Mouse (Mus musculus): Measurements from ENCODE around the gene Ccdc124.

Ccdc124 gene

DNA sequence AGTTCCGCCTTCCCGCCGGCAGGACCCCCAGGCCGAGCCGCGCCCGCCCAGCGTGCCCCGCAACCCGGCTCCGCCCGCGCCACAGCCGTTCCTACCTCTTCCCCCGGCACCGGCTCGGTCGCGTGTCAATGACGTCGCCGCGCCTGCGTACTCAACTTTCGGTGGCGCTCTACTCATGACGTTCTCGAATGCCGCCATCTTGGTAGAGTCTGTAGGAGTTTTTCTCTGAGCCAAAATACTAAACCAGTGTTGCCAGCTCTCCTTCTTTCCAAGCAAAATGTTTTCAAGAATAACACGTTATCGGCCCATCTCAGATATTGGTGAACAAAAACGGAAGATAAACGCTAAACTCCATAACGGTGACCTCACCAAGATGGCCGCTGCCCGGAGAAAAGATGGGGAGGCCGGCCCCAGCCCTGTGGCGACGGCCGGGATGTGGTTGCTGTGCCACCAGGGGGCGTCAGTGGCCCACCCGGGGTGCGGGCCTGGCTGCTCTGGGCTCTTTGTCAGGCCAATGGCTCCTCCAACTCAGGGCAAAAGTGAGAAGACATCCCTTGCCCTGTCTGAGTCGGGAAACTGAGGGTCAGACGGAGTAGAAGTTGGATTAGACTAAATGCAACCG, at the start of gene Ccdc124:
Ccdc124 (minus strand) TSS at position 572 of the 622 bp plus-strand sequence.
- peak; percentile 88 to 97 for DNase-seq (ENCODE audit: low spot score in 2 of 2)

DNA sequence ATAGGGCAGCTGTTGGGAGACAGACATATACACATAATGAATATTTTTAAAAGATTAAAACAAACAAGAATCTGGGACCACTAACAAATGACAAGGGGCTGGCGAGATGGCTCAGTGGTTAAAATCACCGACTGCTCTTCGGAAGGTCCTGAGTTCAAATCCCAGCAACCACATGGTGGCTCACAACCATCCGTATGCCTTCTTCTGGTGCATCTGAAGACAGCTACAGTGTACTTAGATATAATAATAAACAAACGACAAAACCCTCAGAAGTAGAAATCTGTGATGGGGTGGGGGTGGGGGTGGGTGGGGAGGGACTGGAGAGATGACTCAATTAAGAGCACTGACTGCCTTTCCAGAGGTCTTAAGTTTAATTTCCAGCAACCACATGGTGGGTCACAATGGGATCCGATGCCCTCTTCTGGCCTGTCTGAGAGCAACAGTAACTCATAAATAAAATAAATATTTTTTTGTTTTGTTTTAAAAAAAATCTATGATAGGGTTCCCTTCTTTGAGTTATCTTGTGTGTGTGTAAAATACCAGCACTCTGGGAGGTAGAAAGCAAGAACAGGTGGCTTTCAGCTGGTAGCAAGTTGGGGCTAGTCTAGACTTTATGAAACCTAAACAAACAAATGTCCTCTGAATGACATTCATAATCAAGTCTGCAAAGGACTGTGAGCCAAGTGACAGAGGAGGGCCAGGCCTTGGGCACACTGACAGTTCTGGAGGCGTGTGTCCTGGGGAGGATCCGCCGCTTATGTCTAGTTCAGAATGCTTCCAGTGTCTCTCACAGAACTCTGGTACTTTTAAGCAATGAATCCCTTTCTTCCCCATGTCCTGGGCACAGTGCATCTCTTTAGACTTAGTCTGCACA, 46.6 kb upstream of the Ccdc124 start:
- no peak for DNase-seq (ENCODE audit: low spot score in 2 of 2)

DNA sequence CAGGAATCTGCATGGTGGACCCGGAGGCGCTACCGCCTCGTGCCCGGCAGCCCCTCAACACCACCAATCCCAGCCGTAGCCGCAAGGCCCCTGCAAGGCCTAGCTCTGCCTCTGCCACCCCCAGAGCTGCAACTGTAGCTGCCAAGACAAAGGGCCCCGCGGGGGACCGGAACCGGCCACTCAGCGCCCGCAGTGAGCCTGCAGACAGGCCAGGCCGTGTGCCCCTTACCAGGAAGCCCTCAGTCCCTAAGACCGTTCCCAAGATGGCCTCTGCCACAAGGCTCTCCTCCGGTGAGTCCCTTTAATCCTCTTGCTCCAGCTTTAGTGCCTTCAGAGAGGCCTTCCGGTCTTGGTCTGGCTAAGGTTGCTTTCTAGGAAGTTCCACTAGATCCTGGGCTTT, 41.0 kb upstream of the Ccdc124 start:
- DNase-seq (ENCODE audit: low spot score in 2 of 2): no peak

DNA sequence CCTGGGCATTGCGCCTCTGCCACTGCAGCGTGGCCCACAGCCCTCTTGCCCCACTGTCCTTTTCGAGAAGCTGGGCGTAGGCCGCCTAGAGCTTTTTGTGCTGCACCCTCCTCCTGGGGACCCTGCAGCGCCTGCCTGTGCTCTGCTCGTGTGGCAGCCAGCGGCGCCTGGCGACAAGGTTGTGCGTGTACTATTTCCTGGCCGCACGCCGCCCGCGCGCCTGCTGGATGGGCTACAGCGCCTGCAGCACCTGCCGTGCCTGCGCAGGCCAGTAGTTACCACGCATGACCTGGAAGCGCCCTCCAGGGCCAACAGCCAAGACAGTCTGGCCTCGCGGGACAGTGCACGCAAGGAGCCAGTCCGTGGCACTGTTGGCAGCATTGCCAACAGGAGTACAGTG, 39.8 kb upstream of the Ccdc124 start:
- no peak for DNase-seq (ENCODE audit: low spot score in 2 of 2)

DNA sequence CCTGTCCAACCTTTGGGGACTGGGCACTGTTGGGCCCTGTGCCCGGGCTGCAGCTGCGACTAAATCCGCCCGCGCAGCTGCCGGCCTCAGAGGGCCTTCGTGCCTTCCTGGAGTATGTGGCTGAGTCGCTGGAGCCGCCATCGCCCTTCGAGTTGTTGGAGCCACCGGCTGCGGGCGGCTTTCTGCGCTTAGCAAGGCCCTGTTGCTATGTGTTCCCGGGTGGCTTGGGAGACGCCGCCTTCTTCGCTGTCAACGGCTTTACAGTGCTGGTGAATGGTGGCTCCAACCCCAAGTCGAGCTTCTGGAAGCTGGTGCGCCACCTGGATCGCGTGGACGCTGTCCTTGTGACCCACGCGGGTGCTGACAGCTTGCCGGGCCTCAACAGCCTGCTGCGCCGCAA, 39.2 kb upstream of the Ccdc124 start:
- no peak for DNase-seq (ENCODE audit: low spot score in 2 of 2)

DNA sequence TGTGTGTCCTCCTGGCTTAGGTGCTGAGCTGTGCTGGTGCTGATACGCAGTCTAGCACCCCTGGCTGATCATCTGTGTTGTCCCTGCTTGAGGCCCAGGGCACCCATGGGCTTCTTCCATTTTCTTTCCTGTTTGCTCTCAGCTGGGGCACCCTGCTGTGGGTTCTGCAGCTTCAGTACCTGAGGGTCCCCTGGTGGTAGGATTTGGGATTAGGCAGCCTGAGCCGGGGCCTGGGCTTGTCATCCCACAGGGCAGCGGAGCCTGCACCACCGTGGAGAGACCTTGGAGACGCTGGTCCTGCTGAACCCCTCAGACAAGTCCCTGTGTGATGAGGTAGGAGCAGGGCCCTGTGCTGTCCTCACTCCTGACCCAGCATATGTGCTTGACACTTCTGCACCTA, 37.9 kb upstream of the Ccdc124 start:
- DNase-seq (ENCODE audit: low spot score in 2 of 2): no peak

DNA sequence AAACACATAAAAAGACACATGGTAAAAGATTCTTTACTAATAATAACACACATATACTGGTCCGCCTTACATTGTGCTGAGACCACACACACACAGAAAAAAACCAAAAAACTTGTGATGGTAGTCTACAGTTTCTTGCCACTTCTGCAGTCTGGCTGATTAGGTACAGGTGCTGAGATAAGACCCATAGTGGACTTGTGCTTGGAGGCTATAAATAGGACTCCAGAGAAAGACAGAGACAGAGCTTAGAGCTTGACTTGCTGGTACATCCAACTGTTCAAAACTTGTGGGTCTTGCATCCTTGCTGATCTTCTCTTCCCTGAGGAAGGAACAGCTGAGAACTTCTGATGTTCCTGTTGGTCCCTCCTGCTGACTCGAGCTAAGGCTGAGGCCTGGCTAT, 33.8 kb upstream of the Ccdc124 start:
- no peak for DNase-seq (ENCODE audit: low spot score in 2 of 2)

DNA sequence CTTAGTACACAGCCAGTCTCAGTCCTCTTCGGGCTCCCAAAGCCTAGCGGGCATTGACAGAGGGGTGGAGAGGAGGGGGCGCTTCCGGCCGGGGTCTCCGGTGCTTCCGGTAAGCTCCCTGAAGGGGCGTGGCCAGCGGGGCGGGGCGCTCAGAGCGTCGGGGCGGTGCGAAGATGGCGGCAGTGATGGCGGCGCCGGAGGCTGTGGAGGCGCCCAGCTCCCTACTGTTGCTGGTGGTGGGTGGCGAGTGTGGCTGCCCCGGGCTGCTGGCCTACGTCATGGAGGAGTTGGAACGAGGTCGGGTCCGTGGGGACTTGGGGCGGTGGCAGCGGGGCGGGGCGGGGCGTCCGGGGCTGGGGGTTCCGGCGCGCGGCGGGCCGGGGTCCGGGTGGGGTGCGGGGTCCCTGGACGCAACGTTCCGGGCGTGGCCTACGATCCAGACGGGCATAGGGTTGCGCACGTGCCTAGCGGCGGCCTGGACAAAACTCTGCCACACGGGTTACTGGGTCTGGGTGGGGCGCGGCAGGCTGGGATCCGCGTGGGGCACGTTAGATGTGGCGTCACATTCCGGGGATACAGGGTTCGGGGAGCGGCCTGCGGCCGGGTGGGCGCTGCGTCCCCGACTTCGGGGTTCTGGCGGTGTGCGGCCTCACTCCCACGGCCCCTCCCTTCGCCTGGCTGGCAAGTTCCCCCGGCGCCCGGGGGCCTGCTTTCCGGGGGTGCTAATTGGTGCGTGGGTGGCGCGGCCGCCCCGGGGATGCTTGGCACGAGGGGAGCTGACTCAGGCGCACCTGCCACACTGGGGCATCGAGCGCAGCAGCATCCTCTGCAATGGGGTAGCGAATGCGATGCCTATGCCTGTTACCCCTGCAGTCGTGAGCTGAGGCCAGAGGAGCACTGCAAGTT, 32.3 kb upstream of the Ccdc124 start, which contains the start of gene Map1s:
Map1s (plus strand) TSS at position 102 of the 906 bp plus-strand sequence.
- DNase-seq (ENCODE audit: low spot score in 2 of 2): peak; percentile 61 to 76

DNA sequence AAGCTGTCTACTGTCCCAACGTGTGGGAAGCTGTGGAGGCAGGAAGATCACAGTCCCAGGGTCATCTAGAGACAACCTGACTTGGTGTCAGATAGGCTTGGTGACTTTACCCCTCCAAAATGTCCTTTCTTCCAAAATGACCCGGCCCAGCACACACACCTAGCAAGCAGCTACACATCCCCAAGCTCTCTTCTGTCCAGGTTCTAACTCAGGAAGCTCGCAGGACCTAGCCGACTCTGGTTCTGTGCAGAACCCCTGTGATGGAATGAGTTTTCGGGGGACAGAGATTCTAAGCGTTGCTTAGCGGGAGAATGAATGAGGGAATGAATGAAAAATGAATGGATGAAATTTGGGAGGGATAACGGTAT, 31.7 kb upstream of the Ccdc124 start:
- DNase-seq (ENCODE audit: low spot score in 2 of 2): no peak

DNA sequence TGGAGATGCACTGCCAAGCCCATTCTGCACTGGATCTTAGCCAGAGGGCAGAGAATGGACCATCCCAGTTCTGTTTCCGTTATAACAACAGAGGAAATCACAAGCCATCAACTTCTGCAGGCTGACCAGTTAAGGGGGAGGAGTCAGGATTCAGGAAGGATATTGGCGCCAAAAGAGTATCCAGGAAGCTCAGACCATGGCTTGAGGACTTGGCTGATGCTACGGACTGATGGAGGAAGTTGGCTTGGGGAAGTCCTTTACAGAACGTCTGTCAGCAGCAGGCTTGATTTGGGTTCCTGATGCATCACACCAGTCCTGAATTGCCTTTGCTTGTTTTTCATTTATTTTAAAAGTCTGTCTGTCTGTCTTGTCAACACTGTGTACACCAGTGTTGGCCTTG, 30.8 kb upstream of the Ccdc124 start:
- DNase-seq (ENCODE audit: low spot score in 2 of 2): no peak

DNA sequence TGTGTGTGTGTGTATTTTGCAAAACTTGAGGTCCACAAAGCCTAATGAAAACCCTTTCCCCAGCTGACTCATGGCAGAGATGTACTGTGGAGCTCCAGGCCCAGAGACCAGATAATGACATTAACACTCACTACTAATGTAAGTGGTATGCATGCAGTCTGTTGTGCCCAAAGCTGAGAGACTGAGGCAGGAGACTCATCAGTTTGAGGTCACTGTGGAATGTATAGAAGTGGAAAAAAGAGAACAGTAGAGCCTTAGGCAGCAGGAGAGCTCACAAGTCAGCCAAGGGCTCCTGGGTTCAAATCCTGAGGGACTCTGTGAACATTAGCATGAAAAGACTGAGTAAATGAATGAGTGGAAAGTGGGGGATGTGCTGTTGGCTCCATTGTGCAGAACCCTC, 29.8 kb upstream of the Ccdc124 start:
- no peak for DNase-seq (ENCODE audit: low spot score in 2 of 2)

DNA sequence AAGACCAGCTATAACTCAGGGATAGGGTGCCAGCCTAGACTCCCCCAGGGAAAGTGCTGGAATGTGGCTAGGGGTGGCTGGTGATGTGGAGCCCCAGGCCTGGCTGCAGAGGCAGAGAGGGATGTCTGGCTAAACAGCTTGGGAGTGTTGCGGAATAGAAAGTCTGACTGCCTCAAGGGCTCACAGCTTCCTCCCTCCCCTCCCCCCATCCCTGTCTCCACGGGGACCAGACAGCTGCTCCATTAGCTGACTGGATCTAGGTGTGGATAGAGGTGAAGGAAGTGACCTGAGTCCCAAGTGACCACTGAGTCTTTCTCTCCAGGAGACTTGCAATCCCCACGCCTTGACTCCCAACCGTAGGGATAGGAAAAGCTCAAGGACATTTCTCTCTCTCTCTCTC, 29.4 kb upstream of the Ccdc124 start:
- DNase-seq (ENCODE audit: low spot score in 2 of 2): no peak

DNA sequence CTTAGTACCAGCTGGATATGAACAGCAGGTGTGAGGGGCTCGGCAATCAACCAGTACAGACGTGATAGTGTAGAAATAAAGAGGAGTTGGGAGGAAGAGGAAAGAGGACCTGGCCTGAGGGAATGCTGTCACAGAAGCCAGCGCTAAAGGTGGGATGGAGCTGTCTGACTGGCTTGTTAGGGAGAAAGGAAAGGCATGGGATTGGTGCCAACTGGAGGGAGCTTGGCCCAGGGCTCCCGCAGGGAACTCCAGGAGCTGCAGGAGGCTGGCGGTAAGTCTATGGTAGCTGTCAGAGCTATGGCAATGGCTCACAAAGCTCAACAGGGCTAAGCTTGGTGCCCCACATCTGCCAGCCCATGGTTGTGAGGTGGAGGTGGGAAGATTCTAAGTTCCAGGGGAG, 28.5 kb upstream of the Ccdc124 start:
- DNase-seq (ENCODE audit: low spot score in 2 of 2): no peak

DNA sequence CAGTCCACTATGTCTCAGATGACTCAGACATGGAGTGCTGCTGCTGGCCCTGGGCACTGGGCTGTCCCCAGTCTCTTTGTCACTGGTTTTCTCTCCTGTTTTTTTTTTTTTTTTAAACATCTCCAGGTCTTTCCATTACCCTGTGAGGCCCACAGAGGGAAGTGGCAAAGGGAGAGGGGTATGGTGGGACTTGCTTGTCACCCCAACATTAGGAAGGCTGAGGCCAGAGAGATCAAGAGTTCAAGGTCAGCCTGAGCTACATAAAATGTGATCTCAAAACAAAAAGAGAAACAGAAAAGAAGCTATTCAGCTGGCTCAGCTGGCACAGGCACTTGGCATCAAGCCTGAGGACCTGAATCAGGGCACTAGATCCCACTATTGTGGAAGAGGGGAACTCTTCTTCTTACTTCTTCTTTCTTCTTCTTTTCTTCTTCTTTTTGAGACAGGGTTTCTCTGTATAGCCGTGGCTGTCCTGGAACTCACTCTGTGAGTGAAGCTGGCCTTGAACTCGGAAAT, 27.2 kb upstream of the Ccdc124 start:
- no peak for DNase-seq (ENCODE audit: low spot score in 2 of 2)

DNA sequence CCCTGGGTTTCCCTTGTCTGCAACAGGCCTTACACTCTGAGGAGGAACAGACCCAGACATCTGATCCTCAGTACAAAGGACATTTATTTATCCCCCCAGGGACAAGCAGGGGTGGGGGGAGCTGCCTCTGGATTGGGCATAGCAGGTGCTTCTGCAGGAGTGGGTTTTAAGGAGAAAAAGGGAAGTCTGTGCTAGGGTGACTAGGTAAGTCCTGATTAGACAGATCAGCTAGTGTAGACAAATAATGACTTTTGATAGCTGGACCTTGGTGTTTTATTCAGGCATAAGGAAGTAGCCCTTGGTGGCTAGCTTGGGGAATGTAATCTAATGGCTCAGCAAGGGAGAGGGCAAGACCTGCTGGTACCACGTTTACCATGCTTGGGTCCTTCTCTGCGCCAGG, 25.5 kb upstream of the Ccdc124 start:
- no peak for DNase-seq (ENCODE audit: low spot score in 2 of 2)

DNA sequence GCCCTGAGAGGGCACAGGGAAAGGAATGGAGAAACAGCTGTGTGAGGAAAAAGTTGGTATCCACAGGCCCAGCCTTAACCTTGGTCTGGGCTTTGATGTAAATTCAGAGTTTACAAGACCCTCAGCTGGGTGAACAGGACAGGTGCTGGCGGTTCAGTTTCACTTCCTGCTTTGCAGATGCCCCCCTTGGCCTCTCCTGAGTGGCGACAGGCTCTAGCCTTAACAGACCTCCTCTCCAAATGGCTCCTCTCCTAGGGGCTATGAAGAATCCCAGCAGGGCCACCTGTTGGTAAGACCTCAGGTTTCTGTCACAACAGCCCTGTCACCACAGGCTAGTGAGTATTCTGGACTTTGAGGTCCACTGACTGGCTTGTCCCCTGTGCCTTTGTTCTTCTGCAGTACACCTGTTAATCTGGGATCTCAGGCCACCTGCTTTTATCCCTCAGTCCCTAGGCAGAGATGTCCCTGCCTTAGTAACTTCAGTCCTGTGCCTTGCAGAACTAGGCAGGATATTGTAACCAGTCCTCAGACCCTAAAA, 25.0 kb upstream of the Ccdc124 start:
- DNase-seq (ENCODE audit: low spot score in 2 of 2): no peak

DNA sequence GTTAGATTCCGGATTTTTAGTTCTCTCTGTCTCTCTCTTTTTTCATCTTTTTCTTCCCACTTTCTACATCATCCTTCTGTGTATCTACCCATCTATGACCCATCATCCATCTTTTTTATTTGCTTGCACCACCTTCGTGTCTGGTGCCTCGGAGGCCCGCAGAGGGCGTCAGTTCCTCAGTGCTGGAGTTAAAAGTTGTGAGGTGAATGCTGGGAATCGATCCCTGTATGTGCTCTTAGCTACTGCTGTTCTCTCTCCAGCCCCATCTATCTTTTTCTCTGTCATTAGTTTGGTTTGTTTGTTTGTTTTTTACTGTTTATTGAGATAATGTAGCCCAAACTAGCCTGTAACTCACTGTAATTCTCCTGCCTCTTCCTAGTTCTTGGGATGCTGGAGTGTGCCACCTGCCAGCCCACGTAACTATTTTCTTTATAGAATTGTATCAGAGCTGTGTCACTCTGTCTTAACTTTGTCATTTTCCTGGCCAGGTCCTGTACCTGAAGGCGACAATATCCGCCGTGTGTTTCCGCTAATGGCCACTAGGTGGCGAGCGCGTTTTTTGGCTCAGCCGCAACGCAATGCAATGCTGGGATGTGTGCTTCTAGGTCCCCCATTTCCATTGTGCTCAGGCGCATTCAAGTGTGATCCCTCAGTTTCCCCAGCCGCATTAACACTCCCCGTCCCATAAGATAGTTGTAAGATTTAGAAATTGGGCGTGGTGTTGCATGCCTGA, 24.1 kb upstream of the Ccdc124 start:
- peak; percentile 61 to 90 for DNase-seq (ENCODE audit: low spot score in 2 of 2)

DNA sequence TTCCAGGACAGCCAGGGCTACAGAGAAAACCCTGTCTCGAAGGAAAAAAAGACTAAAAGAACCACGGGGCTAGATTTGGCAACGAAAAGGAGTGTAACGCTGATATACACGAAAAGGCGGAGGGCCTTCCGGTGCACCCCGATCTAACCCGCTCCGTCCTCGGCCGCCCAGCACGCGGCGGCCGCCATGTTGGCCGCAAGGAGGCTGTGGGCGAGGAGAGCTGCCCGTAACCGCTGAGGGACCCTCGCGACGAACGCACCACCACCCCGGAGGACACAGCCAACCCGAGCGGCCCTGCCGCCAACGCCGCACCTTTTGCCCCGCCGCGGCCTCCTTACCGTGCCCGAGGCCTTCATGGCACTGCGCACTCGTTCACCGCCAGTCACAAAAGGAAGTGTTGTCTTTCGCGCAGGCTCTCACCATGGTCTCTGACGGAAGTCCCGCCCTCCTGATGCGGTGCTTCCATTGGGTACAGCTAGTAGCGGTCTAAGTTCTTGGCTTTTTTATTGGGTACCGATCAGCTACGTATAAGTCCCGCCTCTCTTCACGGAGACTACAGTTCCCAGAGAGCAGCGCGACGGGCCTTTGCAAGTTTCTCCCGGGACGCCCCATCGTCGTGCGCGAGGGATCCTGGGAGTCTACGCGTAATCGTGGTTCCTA, 23.4 kb upstream of the Ccdc124 start, which contains the start of gene Rpl18a:
Rpl18a (minus strand) TSS at position 392 of the 660 bp plus-strand sequence.
- DNase-seq (ENCODE audit: low spot score in 2 of 2): peak; percentile 98

DNA sequence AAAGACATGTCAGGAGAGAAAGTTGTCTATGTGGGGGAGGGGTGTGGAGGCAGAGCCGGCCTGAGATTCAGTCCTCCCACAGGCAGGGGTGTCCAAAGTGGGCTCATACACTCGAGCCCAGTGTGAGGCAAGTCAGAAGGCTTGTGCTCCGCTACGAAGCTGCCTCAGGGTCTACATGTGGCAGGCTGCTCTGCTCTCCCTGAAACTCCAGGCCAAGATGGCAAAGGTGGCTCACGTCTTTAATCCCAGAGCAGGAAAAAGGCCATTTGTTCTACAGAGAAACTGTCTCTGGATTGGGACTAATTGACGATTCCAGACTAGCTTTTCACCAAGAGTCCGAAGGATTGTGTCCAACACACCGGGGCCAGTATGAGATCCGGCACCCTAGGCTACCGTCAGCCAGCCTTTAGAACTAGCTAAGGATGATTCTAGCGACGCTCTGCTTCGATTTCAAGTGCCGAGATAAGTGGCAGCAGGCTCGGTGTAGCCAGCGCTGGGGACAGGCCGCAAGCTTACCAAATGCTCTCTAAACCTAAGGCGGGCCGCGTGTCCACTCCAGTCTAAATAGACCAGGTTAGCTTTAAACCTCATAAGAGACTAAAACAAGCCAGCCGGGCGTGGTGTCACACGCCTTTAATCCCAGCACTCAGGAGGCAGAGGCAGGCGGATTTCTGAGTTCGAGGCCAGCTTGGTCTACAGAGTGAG, 22.7 kb upstream of the Ccdc124 start:
- no peak for DNase-seq (ENCODE audit: low spot score in 2 of 2)
